Mouse (Mus musculus) kidney, embryonic 14.5 days (tissue): ENCODE measurements around the gene Nmur1. TPM values are rescaled to one million over a fixed set of nuclear protein-coding genes. Genes with fewer than 3 reads are reported as not detected.

Source experiments
- ATAC-seq: fragments of 200-750 bp; cut with Nextera tagmentation; 2 replicates; pipeline ENCODE4 v1.8.0; 2017; ENCODE audit warnings: moderate number of reproducible peaks, mild to moderate bottlenecking, moderate TSS enrichment, moderate library complexity; ENCODE audit not compliant: low FRiP score, low TSS enrichment
- H3K27ac ChIP-seq: fragments of 300-500 bp; sonication (generic); 2 replicates; pipeline ENCODE4 v1.5.1; 2014; ENCODE audit warnings: low read depth, mild to moderate bottlenecking, low read length, moderate library complexity, mixed read lengths
- H3K27me3 ChIP-seq: fragments of 300-500 bp; sonication (generic); 2 replicates; pipeline ENCODE4 v1.6.1; 2014; ENCODE audit warnings: mild to moderate bottlenecking, low read length; ENCODE audit not compliant: control insufficient read depth, insufficient read depth
- H3K36me3 ChIP-seq: fragments of 300-500 bp; sonication (generic); 2 replicates; pipeline ENCODE4 v1.6.1; 2014; ENCODE audit warnings: low read length, mixed read lengths; ENCODE audit not compliant: control insufficient read depth, insufficient read depth
- H3K4me1 ChIP-seq: fragments of 300-500 bp; sonication (generic); 2 replicates; pipeline ENCODE4 v1.6.1; 2014; ENCODE audit warnings: low read length, mixed read lengths; ENCODE audit not compliant: control insufficient read depth, insufficient read depth
- H3K4me2 ChIP-seq: fragments of 300-500 bp; sonication (generic); replicated peaks from 2 replicates; pipeline ENCODE4 v1.6.1; 2014; ENCODE audit warnings: low read depth, mild to moderate bottlenecking, low read length
- H3K4me3 ChIP-seq: fragments of 300-500 bp; sonication (generic); 2 replicates; pipeline ENCODE4 v1.5.1; 2014; ENCODE audit warnings: mild to moderate bottlenecking, low read length
- H3K9ac ChIP-seq: fragments of 300-500 bp; sonication (generic); 2 replicates; pipeline ENCODE4 v1.6.1; 2014; ENCODE audit warnings: low read depth, mild to moderate bottlenecking, low read length, moderate library complexity
- H3K9me3 ChIP-seq: fragments of 300-500 bp; sonication (generic); 2 replicates; pipeline ENCODE4 v1.6.1; 2016; ENCODE audit warnings: low read length; ENCODE audit not compliant: control insufficient read depth
- WGBS: fragments of 180-500 bp; shearing (Covaris S2); extraction: QIAGEN DNeasy Blood & Tissue Kit; methylation state at CpG from one replicate; pipeline ENCODE4 v1.1.7; 2014; 5-methylcytosine and 5-hydroxymethylcytosine counted together
- polyA plus RNA-seq: library from polyadenylated mRNA; unstranded; fragments of >200 nt; fragmentation: Nextera tagmentation; extraction: Ambion mirVana; gene quantifications from 2 replicates; pipeline ENCODE4 v1.2.1, GENCODE M21; 2014

The Nmur1 gene
- polyA plus RNA-seq, 1 experiment from 2014 or later: not detected

- no peak overlapping the region for H3K4me3 ChIP-seq
- H3K36me3 ChIP-seq: no peaks in the 10 kb centered on the region
- H3K9ac ChIP-seq: no peak overlapping the region
- H3K9me3 ChIP-seq: peaks cover 3% of the 10 kb centered on the region
- no peak for ATAC-seq
- 62% methylated on average over 8 of the region's 8 CpGs for WGBS
- no peak overlapping the region for H3K27ac ChIP-seq
- H3K4me2 ChIP-seq: no peak overlapping the region
- no peaks in the 10 kb centered on the region for H3K4me1 ChIP-seq
- no peaks in the 10 kb centered on the region for H3K27me3 ChIP-seq
Measured at GRCm38 (mm10) chr1:86406914-86407313, 19.1 kb downstream of the Nmur1 start.

- Histone ChIP-seq H3K9ac (no peak overlapping the region), H3K36me3 (no peaks in the 10 kb centered on the region), H3K27ac (no peak overlapping the region), H3K27me3 (no peaks in the 10 kb centered on the region), H3K4me3 (no peak overlapping the region), H3K4me1 (no peaks in the 10 kb centered on the region), H3K4me2 (no peak overlapping the region), H3K9me3 (peaks cover 3% of the 10 kb centered on the region)
- 66% methylated on average over 4 of the region's 4 CpGs for WGBS
- no peak for ATAC-seq
Measured at GRCm38 (mm10) chr1:86406313-86406712, 19.7 kb downstream of the Nmur1 start.

- no peak for ATAC-seq
- H3K4me2 ChIP-seq: no peak overlapping the region
- H3K27me3 ChIP-seq: no peaks in the 10 kb centered on the region
- H3K4me1 ChIP-seq: no peaks in the 10 kb centered on the region
- H3K27ac ChIP-seq: no peak overlapping the region
- peaks cover 3% of the 10 kb centered on the region for H3K9me3 ChIP-seq
- H3K9ac ChIP-seq: no peak overlapping the region
- no peaks in the 10 kb centered on the region for H3K36me3 ChIP-seq
- H3K4me3 ChIP-seq: no peak overlapping the region
- WGBS: 59% methylated on average over 5 of the region's 5 CpGs
Measured at GRCm38 (mm10) chr1:86404834-86405233, 21.2 kb downstream of the Nmur1 start.

GRCm38 (mm10) chr1:86400096-86400754, 25.8 kb downstream of the Nmur1 start:
- no peaks in the 10 kb centered on the region for H3K36me3 ChIP-seq
- no peaks in the 10 kb centered on the region for H3K4me1 ChIP-seq
- H3K27ac ChIP-seq: no peak overlapping the region
- no peaks in the 10 kb centered on the region for H3K27me3 ChIP-seq
- no peak overlapping the region for H3K4me3 ChIP-seq
- peaks cover 3% of the 10 kb centered on the region for H3K9me3 ChIP-seq
- ATAC-seq: no peak
- no peak overlapping the region for H3K9ac ChIP-seq
- WGBS: 70% methylated on average over 8 of the region's 8 CpGs
- no peak overlapping the region for H3K4me2 ChIP-seq

- ATAC-seq: no peak
- WGBS: 86% methylated on average over 3 of the region's 3 CpGs
- Histone ChIP-seq H3K36me3 (no peaks in the 10 kb centered on the region), H3K4me3 (no peak overlapping the region), H3K27me3 (no peaks in the 10 kb centered on the region), H3K4me1 (no peaks in the 10 kb centered on the region), H3K9ac (no peak overlapping the region), H3K27ac (no peak overlapping the region), H3K4me2 (no peak overlapping the region), H3K9me3 (no peaks in the 10 kb centered on the region)
Measured at GRCm38 (mm10) chr1:86399322-86399721, 26.7 kb downstream of the Nmur1 start.

GRCm38 (mm10) chr1:86398222-86398621, 27.8 kb downstream of the Nmur1 start:
- no peaks in the 10 kb centered on the region for H3K27me3 ChIP-seq
- no peak overlapping the region for H3K9ac ChIP-seq
- H3K4me3 ChIP-seq: no peak overlapping the region
- WGBS: 47% methylated on average over 7 of the region's 7 CpGs
- H3K4me1 ChIP-seq: no peaks in the 10 kb centered on the region
- H3K36me3 ChIP-seq: no peaks in the 10 kb centered on the region
- H3K9me3 ChIP-seq: no peaks in the 10 kb centered on the region
- ATAC-seq: no peak
- H3K4me2 ChIP-seq: no peak overlapping the region
- H3K27ac ChIP-seq: no peak overlapping the region

- Histone ChIP-seq H3K36me3 (no peaks in the 10 kb centered on the region), H3K9me3 (no peaks in the 10 kb centered on the region), H3K4me2 (no peak overlapping the region), H3K27me3 (no peaks in the 10 kb centered on the region), H3K9ac (no peak overlapping the region), H3K27ac (no peak overlapping the region), H3K4me1 (no peaks in the 10 kb centered on the region), H3K4me3 (no peak overlapping the region)
- 78% methylated on average over 8 of the region's 8 CpGs for WGBS
- no peak for ATAC-seq
Measured at GRCm38 (mm10) chr1:86397621-86398020, 28.4 kb downstream of the Nmur1 start.

- Histone ChIP-seq H3K4me2 (no peak overlapping the region), H3K27ac (no peak overlapping the region), H3K4me3 (no peak overlapping the region), H3K9me3 (no peaks in the 10 kb centered on the region), H3K4me1 (no peaks in the 10 kb centered on the region), H3K9ac (no peak overlapping the region), H3K36me3 (no peaks in the 10 kb centered on the region), H3K27me3 (no peaks in the 10 kb centered on the region)
- ATAC-seq: no peak
- WGBS: 73% methylated on average over 7 of the region's 7 CpGs
Measured at GRCm38 (mm10) chr1:86395897-86396296, 30.1 kb downstream of the Nmur1 start.

- no peak overlapping the region for H3K4me2 ChIP-seq
- H3K36me3 ChIP-seq: no peaks in the 10 kb centered on the region
- no peaks in the 10 kb centered on the region for H3K4me1 ChIP-seq
- 84% methylated on average over 3 of the region's 3 CpGs for WGBS
- no peak overlapping the region for H3K27ac ChIP-seq
- H3K4me3 ChIP-seq: no peak overlapping the region
- no peak overlapping the region for H3K9ac ChIP-seq
- no peak for ATAC-seq
- no peaks in the 10 kb centered on the region for H3K9me3 ChIP-seq
- no peaks in the 10 kb centered on the region for H3K27me3 ChIP-seq
Measured at GRCm38 (mm10) chr1:86394246-86394645, 31.8 kb downstream of the Nmur1 start.
